Mouse (Mus musculus) spleen, adult 2 months (tissue): ENCODE data around the gene Tiam1.

Experiments used
- CTCF ChIP-seq: fragments of 200-500 bp; IDR thresholded peaks from 2 replicates; pipeline ENCODE4 v1.5.1; 2011; ENCODE audit warnings: mild to moderate bottlenecking, inconsistent platforms; ENCODE audit not compliant: insufficient read depth, insufficient read length, insufficient replicate concordance; ENCODE audit errors: extremely low read depth
- POLR2A ChIP-seq: fragments of 200-500 bp; IDR thresholded peaks from 2 replicates; pipeline ENCODE4 v1.6.1; 2011; ENCODE audit warnings: low read depth, low read length, inconsistent platforms

- TF ChIP-seq CTCF, result no peak
- no peak for TF ChIP-seq POLR2A
These were observed 234.0 kb downstream of the Tiam1 start for GRCm38 (mm10) chr16:89909393-89910068.
